Mouse (Mus musculus) thymus, adult 18-20 months (tissue): Measurements from ENCODE around the gene Tmem208.

Experiments
- DNase-seq, 2 experiments: peaks; one replicate each; pipeline ENCODE4 v3.0.0; 2022; ENCODE audit warnings: mixed read lengths in 2 of 2

The Tmem208 gene

GRCm38 (mm10) chr8:105356681-105357080 lies 30.5 kb downstream of the Tmem208 start:
- DNase-seq: no peak

GRCm38 (mm10) chr8:105359208-105359607 lies 33.1 kb downstream of the Tmem208 start:
- no peak for DNase-seq

GRCm38 (mm10) chr8:105359646-105360045 lies 33.5 kb downstream of the Tmem208 start:
- DNase-seq: no peak

- DNase-seq: no peak
Observed at GRCm38 (mm10) chr8:105361751-105362702, 35.9 kb downstream of the Tmem208 start.

- no peak for DNase-seq
Observed at GRCm38 (mm10) chr8:105367107-105367506, 41.0 kb downstream of the Tmem208 start.

GRCm38 (mm10) chr8:105372473-105372872 lies 46.3 kb downstream of the Tmem208 start:
- no peak for DNase-seq

- DNase-seq: no peak
Observed at GRCm38 (mm10) chr8:105373032-105373431, 46.9 kb downstream of the Tmem208 start, which contains the start of gene Plekhg4. Gene Plekhg4, plus strand, starts transcription at chr8:105373274.

- DNase-seq: no peak
Observed at GRCm38 (mm10) chr8:105374513-105374966, 48.4 kb downstream of the Tmem208 start.

GRCm38 (mm10) chr8:105378673-105379072 lies 52.5 kb downstream of the Tmem208 start:
- DNase-seq: no peak

- no peak for DNase-seq
Observed at GRCm38 (mm10) chr8:105380308-105380707, 54.2 kb downstream of the Tmem208 start.

GRCm38 (mm10) chr8:105384070-105384469 lies 57.9 kb downstream of the Tmem208 start:
- no peak for DNase-seq
